Mouse (Mus musculus): Measurements from ENCODE around the gene Uck1.

- TF ChIP-seq CTCF (IDR thresholded peaks at IDR 0.05; ENCODE audit: borderline replicate concordance, insufficient read depth, low read length): peak; percentile 61; the same call in 1 of the 2 replicates
- peak; percentile 41; the same call in 1 of the 2 replicates for TF ChIP-seq POLR2A (IDR thresholded peaks at IDR 0.05; ENCODE audit: low read depth, low read length)
These were observed 48.2 kb upstream of the Uck1 start for GRCm38 (mm10) chr2:32307941-32308760.

Data from embryonic fibroblast, embryonic 13.5 days (primary cell).